Mouse (Mus musculus): ENCODE measurements around the gene Stag3. TPM values are rescaled to one million over a fixed set of nuclear protein-coding genes. Genes with fewer than 3 reads are reported as not detected.

The Stag3 gene
- polyA plus RNA-seq, 1 experiment from 2014 or later: 6.3 TPM

- Histone ChIP-seq H3K27me3 (replicated peaks; ENCODE audit: control insufficient read depth, insufficient read depth, low read length) (no peaks in the 10 kb centered on the region), H3K4me1 (replicated peaks; ENCODE audit: control insufficient read depth, insufficient read depth, low read length) (0 out of 2 replicates have a peak, but pooled peaks cover 8% of the 10 kb centered on the region), H3K36me3 (ENCODE audit: control insufficient read depth, insufficient read depth) (peaks cover 32% of the 10 kb centered on the region), H3K9ac (ENCODE audit: low read depth, low read length) (no peak overlapping the region), H3K4me2 (replicated peaks; ENCODE audit: low read depth) (no peak overlapping the region), H3K27ac (ENCODE audit: low read depth, low read length) (no peak overlapping the region), H3K9me3 (ENCODE audit: control insufficient read depth) (no peaks in the 10 kb centered on the region), H3K4me3 (ENCODE audit: low read depth, low read length) (no peak overlapping the region)
- 53% methylated on average over 7 of the region's 7 CpGs for WGBS
- no peak for ATAC-seq
- no peak for TF ChIP-seq CTCF (IDR thresholded peaks at IDR 0.05; ENCODE audit: low read depth)
Measured at GRCm38 (mm10) chr5:138258993-138259392, 21.0 kb upstream of the Stag3 start.

GRCm38 (mm10) chr5:138260051-138260450 lies 20.0 kb upstream of the Stag3 start:
- Histone ChIP-seq H3K27me3 (replicated peaks; ENCODE audit: control insufficient read depth, insufficient read depth, low read length) (no peaks in the 10 kb centered on the region), H3K27ac (ENCODE audit: low read depth, low read length) (peak overlapping the region; percentile 28; the same call in 1 of the 2 replicates), H3K9me3 (ENCODE audit: control insufficient read depth) (no peaks in the 10 kb centered on the region), H3K9ac (ENCODE audit: low read depth, low read length) (no peak overlapping the region), H3K4me3 (ENCODE audit: low read depth, low read length) (no peak overlapping the region), H3K36me3 (ENCODE audit: control insufficient read depth, insufficient read depth) (peaks cover 32% of the 10 kb centered on the region), H3K4me1 (replicated peaks; ENCODE audit: control insufficient read depth, insufficient read depth, low read length) (0 out of 2 replicates have a peak, but pooled peaks cover 8% of the 10 kb centered on the region), H3K4me2 (replicated peaks; ENCODE audit: low read depth) (no peak overlapping the region)
- ATAC-seq: no peak
- 58% methylated on average over 10 of the region's 10 CpGs for WGBS
- no peak for TF ChIP-seq CTCF (IDR thresholded peaks at IDR 0.05; ENCODE audit: low read depth)

- Histone ChIP-seq H3K27me3 (replicated peaks; ENCODE audit: control insufficient read depth, insufficient read depth, low read length) (no peaks in the 10 kb centered on the region), H3K4me1 (replicated peaks; ENCODE audit: control insufficient read depth, insufficient read depth, low read length) (0 out of 2 replicates have a peak, but pooled peaks cover 8% of the 10 kb centered on the region), H3K4me3 (ENCODE audit: low read depth, low read length) (no peak overlapping the region), H3K36me3 (ENCODE audit: control insufficient read depth, insufficient read depth) (peaks cover 32% of the 10 kb centered on the region), H3K9me3 (ENCODE audit: control insufficient read depth) (no peaks in the 10 kb centered on the region), H3K4me2 (replicated peaks; ENCODE audit: low read depth) (no peak overlapping the region), H3K27ac (ENCODE audit: low read depth, low read length) (0 out of 2 replicates have a peak overlapping the region, but pooled peaks have one; percentile 28), H3K9ac (ENCODE audit: low read depth, low read length) (no peak overlapping the region)
- no peak for TF ChIP-seq CTCF (IDR thresholded peaks at IDR 0.05; ENCODE audit: low read depth)
- ATAC-seq: no peak
- 59% methylated on average over 11 of the region's 11 CpGs for WGBS
Measured at GRCm38 (mm10) chr5:138260834-138261233, 19.2 kb upstream of the Stag3 start.

- Histone ChIP-seq H3K4me2 (replicated peaks; ENCODE audit: low read depth) (no peak overlapping the region), H3K36me3 (ENCODE audit: control insufficient read depth, insufficient read depth) (peaks cover 32% of the 10 kb centered on the region), H3K9ac (ENCODE audit: low read depth, low read length) (peak overlapping the region; percentile 11; the same call in 1 of the 2 replicates), H3K4me3 (ENCODE audit: low read depth, low read length) (no peak overlapping the region), H3K9me3 (ENCODE audit: control insufficient read depth) (no peaks in the 10 kb centered on the region), H3K27ac (ENCODE audit: low read depth, low read length) (no peak overlapping the region), H3K4me1 (replicated peaks; ENCODE audit: control insufficient read depth, insufficient read depth, low read length) (0 out of 2 replicates have a peak, but pooled peaks cover 4% of the 10 kb centered on the region), H3K27me3 (replicated peaks; ENCODE audit: control insufficient read depth, insufficient read depth, low read length) (no peaks in the 10 kb centered on the region)
- TF ChIP-seq CTCF (IDR thresholded peaks at IDR 0.05; ENCODE audit: low read depth): no peak
- 65% methylated on average over 4 of the region's 4 CpGs for WGBS
- ATAC-seq: no peak
Measured at GRCm38 (mm10) chr5:138262001-138262400, 18.0 kb upstream of the Stag3 start.

- WGBS: 59% methylated on average over 18 of the region's 18 CpGs
- peaks cover 32% of the 10 kb centered on the region for H3K36me3 ChIP-seq (ENCODE audit: control insufficient read depth, insufficient read depth)
- TF ChIP-seq CTCF (IDR thresholded peaks at IDR 0.05; ENCODE audit: low read depth): no peak; the same call in 1 of the 2 replicates
Measured at GRCm38 (mm10) chr5:138262582-138263240, 17.3 kb upstream of the Stag3 start.

GRCm38 (mm10) chr5:138263260-138264206 lies 16.5 kb upstream of the Stag3 start, which contains the start of gene BC037034:
TSS of gene BC037034 (minus strand) at chr5:138264033.
- Histone ChIP-seq H3K4me3 (ENCODE audit: low read depth, low read length) (peak within 1 kb of the TSS; percentile 82), H3K9me3 (ENCODE audit: control insufficient read depth) (no peaks in the 10 kb centered on the region), H3K4me1 (replicated peaks; ENCODE audit: control insufficient read depth, insufficient read depth, low read length) (0 out of 2 replicates have a peak, but pooled peaks cover 4% of the 10 kb centered on the region), H3K27me3 (replicated peaks; ENCODE audit: control insufficient read depth, insufficient read depth, low read length) (no peaks in the 10 kb centered on the region), H3K4me2 (replicated peaks; ENCODE audit: low read depth) (peak within 1 kb of the TSS; percentile 96), H3K27ac (ENCODE audit: low read depth, low read length) (peak within 1 kb of the TSS; percentile 77), H3K9ac (ENCODE audit: low read depth, low read length) (peak within 1 kb of the TSS; percentile 92), H3K36me3 (ENCODE audit: control insufficient read depth, insufficient read depth) (peaks cover 32% of the 10 kb centered on the region)
- peak; percentile 28; the same call in 1 of the 2 replicates for TF ChIP-seq CTCF (IDR thresholded peaks at IDR 0.05; ENCODE audit: low read depth)
- ATAC-seq: peak; percentile 81
- 1% methylated on average over 63 of the region's 71 CpGs for WGBS

More at GRCm38 (mm10) chr5:138262582-138263240, 17.3 kb upstream of the Stag3 start:
- 0 out of 2 replicates have a peak, but pooled peaks cover 4% of the 10 kb centered on the region for H3K4me1 ChIP-seq (replicated peaks; ENCODE audit: control insufficient read depth, insufficient read depth, low read length)
- H3K27ac ChIP-seq (ENCODE audit: low read depth, low read length): no peak overlapping the region; the same call in 1 of the 2 replicates
- peak overlapping the region; percentile 96 for H3K4me2 ChIP-seq (replicated peaks; ENCODE audit: low read depth)
- H3K27me3 ChIP-seq (replicated peaks; ENCODE audit: control insufficient read depth, insufficient read depth, low read length): no peaks in the 10 kb centered on the region
- peak overlapping the region; percentile 82 for H3K4me3 ChIP-seq (ENCODE audit: low read depth, low read length)
- no peaks in the 10 kb centered on the region for H3K9me3 ChIP-seq (ENCODE audit: control insufficient read depth)
- ATAC-seq: no peak
- peak overlapping the region; percentile 92 for H3K9ac ChIP-seq (ENCODE audit: low read depth, low read length)

All from intestine, postnatal 0 days (tissue).